Mouse (Mus musculus) thymus, postnatal 25 days (tissue): ENCODE measurements around the gene Mms19.
"Not testable (repeated sequence)": the region's sequence is repeated elsewhere in the genome, so short reads cannot be mapped to it uniquely, and the experiment has no call there.

Experiments
- DNase-seq: peaks from one replicate; pipeline ENCODE4 v3.0.0; 2022

The Mms19 gene

GRCm38 (mm10) chr19:41933179-41934086, 47.5 kb downstream of the Mms19 start, which contains the start of the genes Exosc1 and Zdhhc16:
Exosc1 (minus strand) TSS chr19:41933423.
Zdhhc16 (plus strand) TSS chr19:41933480.
- peak; percentile 97 for DNase-seq

GRCm38 (mm10) chr19:41932686-41933085, 48.3 kb downstream of the Mms19 start:
- DNase-seq: no peak

- no peak for DNase-seq
These were observed 60.4 kb downstream of the Mms19 start for GRCm38 (mm10) chr19:41920412-41921067.

GRCm38 (mm10) chr19:41919471-41919870, 61.5 kb downstream of the Mms19 start:
- DNase-seq: no peak

- no peak for DNase-seq
These were observed 64.1 kb downstream of the Mms19 start for GRCm38 (mm10) chr19:41916853-41917252.

- no peak for DNase-seq
These were observed 65.7 kb downstream of the Mms19 start for GRCm38 (mm10) chr19:41915294-41915693.

GRCm38 (mm10) chr19:41914592-41914882, 66.4 kb downstream of the Mms19 start:
- not testable (repeated sequence) for DNase-seq

- DNase-seq: no peak
These were observed 67.0 kb downstream of the Mms19 start for GRCm38 (mm10) chr19:41913774-41914591.

- DNase-seq: no peak
These were observed 68.6 kb downstream of the Mms19 start for GRCm38 (mm10) chr19:41912121-41913080.

GRCm38 (mm10) chr19:41911178-41912073, 69.5 kb downstream of the Mms19 start, which contains the start of gene Pgam1:
Pgam1 (plus strand) TSS chr19:41911923.
- peak; percentile 96 for DNase-seq

GRCm38 (mm10) chr19:41910396-41910795, 70.6 kb downstream of the Mms19 start:
- DNase-seq: no peak

GRCm38 (mm10) chr19:41908736-41909135, 72.2 kb downstream of the Mms19 start:
- DNase-seq: no peak

- DNase-seq: no peak
These were observed 73.7 kb downstream of the Mms19 start for GRCm38 (mm10) chr19:41907079-41907760.

- no peak for DNase-seq
These were observed 74.5 kb downstream of the Mms19 start for GRCm38 (mm10) chr19:41906311-41907078.

- DNase-seq: no peak
These were observed 75.7 kb downstream of the Mms19 start for GRCm38 (mm10) chr19:41905246-41905645.

GRCm38 (mm10) chr19:41902848-41903593, 77.9 kb downstream of the Mms19 start:
- peak; percentile 10 for DNase-seq

GRCm38 (mm10) chr19:41901696-41902095, 79.3 kb downstream of the Mms19 start:
- DNase-seq: peak; percentile 60

- DNase-seq: no peak
These were observed 80.4 kb downstream of the Mms19 start for GRCm38 (mm10) chr19:41900495-41901090.
